Mouse (Mus musculus): ENCODE data around the gene Tvp23a. TPM values are rescaled to one million over a fixed set of nuclear protein-coding genes. Genes with fewer than 3 reads are reported as not detected.
A peak's percentile ranks its signal among the peaks of the same experiment; 100 is the strongest.

Tvp23a gene
- total and polyA plus RNA-seq, 2 experiments = 0.24 to 0.37 TPM

GRCm38 (mm10) chr16:10465011-10465681, 18.0 kb upstream of the Tvp23a start:
- TF ChIP-seq POLR2A (IDR thresholded peaks at IDR 0.05; ENCODE audit: extremely low read depth, insufficient read depth, low read length) = no peak
- no peak for TF ChIP-seq CTCF (IDR thresholded peaks at IDR 0.05; ENCODE audit: low read depth, low read length)
- Histone ChIP-seq H3K4me1 (ENCODE audit: control insufficient read depth, insufficient read depth, low read length) (peaks cover 8% of the 10 kb centered on the region; the same call in 1 of the 2 replicates), H3K27ac (replicated peaks; ENCODE audit: insufficient read depth, low read depth, low read length) (peak overlapping the region; percentile 58), H3K79me2 (ENCODE audit: control insufficient read depth, insufficient read depth, low read length) (no peaks in the 10 kb centered on the region), H3K36me3 (ENCODE audit: control insufficient read depth, insufficient read depth, low read length) (no peaks in the 10 kb centered on the region), H3K4me3 (ENCODE audit: insufficient read depth, low read depth, low read length) (no peak overlapping the region), H3K9ac (ENCODE audit: low read depth, low read length) (no peak overlapping the region), H3K27me3 (ENCODE audit: control insufficient read depth, insufficient read depth, low read length) (no peaks in the 10 kb centered on the region)
- WGBS = 11% methylated on average over 4 of the region's 4 CpGs
- peak; percentile 83 for DNase-seq (ENCODE audit: extremely low read depth, low read depth, low spot score)

DNA sequence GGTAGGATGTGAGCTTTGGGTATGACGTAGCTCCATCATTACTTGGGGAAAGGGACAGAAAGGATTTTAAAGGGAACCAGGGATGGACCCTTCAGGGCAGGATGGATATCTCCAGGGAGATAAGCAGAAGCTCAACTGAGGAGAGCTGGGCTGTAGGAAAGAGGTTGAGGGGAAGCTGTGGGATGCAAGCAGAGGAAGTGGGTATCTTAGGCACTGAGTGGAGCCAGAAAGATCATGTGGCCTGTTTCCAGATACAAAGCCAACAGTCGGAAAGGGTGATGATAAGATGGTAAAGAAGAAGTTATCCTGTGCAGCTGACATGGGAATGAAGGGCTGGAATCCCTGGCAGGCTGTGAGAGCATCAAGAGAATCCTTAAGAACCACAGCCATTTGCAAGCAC, 14.0 kb upstream of the Tvp23a start:
- H3K4me3 ChIP-seq (ENCODE audit: insufficient read depth, low read depth, low read length) = no peak overlapping the region
- peaks cover 8% of the 10 kb centered on the region; the same call in 1 of the 2 replicates for H3K4me1 ChIP-seq (ENCODE audit: control insufficient read depth, insufficient read depth, low read length)
- H3K36me3 ChIP-seq (ENCODE audit: control insufficient read depth, insufficient read depth, low read length) = no peaks in the 10 kb centered on the region
- H3K27ac ChIP-seq (replicated peaks; ENCODE audit: insufficient read depth, low read depth, low read length) = no peak overlapping the region
- no peaks in the 10 kb centered on the region for H3K79me2 ChIP-seq (ENCODE audit: control insufficient read depth, insufficient read depth, low read length)
- no peaks in the 10 kb centered on the region for H3K27me3 ChIP-seq (ENCODE audit: control insufficient read depth, insufficient read depth, low read length)
- 71% methylated on average over 2 of the region's 2 CpGs for WGBS
- no peak overlapping the region for H3K9ac ChIP-seq (ENCODE audit: low read depth, low read length)
- TF ChIP-seq CTCF (IDR thresholded peaks at IDR 0.05; ENCODE audit: low read depth, low read length) = no peak
- TF ChIP-seq POLR2A (IDR thresholded peaks at IDR 0.05; ENCODE audit: extremely low read depth, insufficient read depth, low read length) = no peak
- no peak for DNase-seq (ENCODE audit: extremely low read depth, low read depth, low spot score)

DNA sequence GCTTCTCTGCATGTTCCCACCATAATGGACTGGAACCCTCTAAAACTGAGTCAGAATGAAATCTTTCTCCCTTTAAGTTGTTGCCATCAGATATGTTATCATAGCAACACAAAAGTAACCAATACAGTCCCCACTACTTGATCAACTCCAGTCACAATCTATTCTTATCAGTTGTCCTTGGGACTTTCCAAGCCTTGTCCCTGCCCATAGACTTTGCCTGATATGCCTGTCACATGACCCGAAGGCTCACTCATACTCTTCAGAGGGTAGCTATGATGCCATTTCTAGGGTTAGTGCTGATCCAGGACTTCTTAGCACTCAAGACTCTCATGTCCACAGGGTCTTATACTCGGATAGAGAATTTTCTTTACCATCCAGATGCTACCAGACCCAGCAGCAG, 13.0 kb upstream of the Tvp23a start:
- no peak overlapping the region for H3K27ac ChIP-seq (replicated peaks; ENCODE audit: insufficient read depth, low read depth, low read length)
- H3K4me1 ChIP-seq (ENCODE audit: control insufficient read depth, insufficient read depth, low read length) = peaks cover 7% of the 10 kb centered on the region
- H3K9ac ChIP-seq (ENCODE audit: low read depth, low read length) = no peak overlapping the region
- H3K36me3 ChIP-seq (ENCODE audit: control insufficient read depth, insufficient read depth, low read length) = no peaks in the 10 kb centered on the region
- no peak for DNase-seq (ENCODE audit: extremely low read depth, low read depth, low spot score)
- 65% methylated on average over 2 of the region's 2 CpGs for WGBS
- no peak for TF ChIP-seq POLR2A (IDR thresholded peaks at IDR 0.05; ENCODE audit: extremely low read depth, insufficient read depth, low read length)
- TF ChIP-seq CTCF (IDR thresholded peaks at IDR 0.05; ENCODE audit: low read depth, low read length) = no peak
- H3K27me3 ChIP-seq (ENCODE audit: control insufficient read depth, insufficient read depth, low read length) = no peaks in the 10 kb centered on the region
- no peak overlapping the region for H3K4me3 ChIP-seq (ENCODE audit: insufficient read depth, low read depth, low read length)
- no peaks in the 10 kb centered on the region for H3K79me2 ChIP-seq (ENCODE audit: control insufficient read depth, insufficient read depth, low read length)

DNA sequence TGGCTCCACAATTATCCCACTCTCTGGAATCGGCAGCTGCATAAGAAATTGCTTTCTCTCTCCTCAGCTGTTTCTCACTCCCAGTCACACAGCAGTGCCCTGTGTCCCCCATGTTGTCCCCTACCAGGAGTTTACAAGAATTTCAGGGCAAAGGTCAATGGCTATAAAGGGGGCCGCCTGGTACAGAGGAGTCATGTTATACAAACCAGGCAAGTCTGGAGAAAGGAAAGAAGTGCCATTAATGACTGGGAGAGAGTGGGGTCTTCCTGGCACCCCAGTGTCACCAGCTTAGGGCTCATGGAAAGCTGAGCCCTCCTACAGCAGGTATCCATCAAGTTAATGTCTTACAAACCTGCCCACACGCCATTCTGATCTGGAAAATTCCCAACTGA, 7.4 kb upstream of the Tvp23a start:
- DNase-seq (ENCODE audit: extremely low read depth, low read depth, low spot score) = no peak
- Histone ChIP-seq H3K36me3 (ENCODE audit: control insufficient read depth, insufficient read depth, low read length) (no peaks in the 10 kb centered on the region), H3K4me3 (ENCODE audit: insufficient read depth, low read depth, low read length) (no peak overlapping the region), H3K9ac (ENCODE audit: low read depth, low read length) (no peak overlapping the region), H3K27me3 (ENCODE audit: control insufficient read depth, insufficient read depth, low read length) (no peaks in the 10 kb centered on the region), H3K79me2 (ENCODE audit: control insufficient read depth, insufficient read depth, low read length) (no peaks in the 10 kb centered on the region), H3K4me1 (ENCODE audit: control insufficient read depth, insufficient read depth, low read length) (peaks cover 16% of the 10 kb centered on the region), H3K27ac (replicated peaks; ENCODE audit: insufficient read depth, low read depth, low read length) (no peak overlapping the region)
- TF ChIP-seq CTCF (IDR thresholded peaks at IDR 0.05; ENCODE audit: low read depth, low read length) = no peak
- TF ChIP-seq POLR2A (IDR thresholded peaks at IDR 0.05; ENCODE audit: extremely low read depth, insufficient read depth, low read length) = no peak
- WGBS = 69% methylated on average over 3 of the region's 3 CpGs

- Histone ChIP-seq H3K27ac (replicated peaks; ENCODE audit: insufficient read depth, low read depth, low read length) (no peak overlapping the region), H3K79me2 (ENCODE audit: control insufficient read depth, insufficient read depth, low read length) (no peaks in the 10 kb centered on the region), H3K4me1 (ENCODE audit: control insufficient read depth, insufficient read depth, low read length) (peaks cover 21% of the 10 kb centered on the region), H3K36me3 (ENCODE audit: control insufficient read depth, insufficient read depth, low read length) (no peaks in the 10 kb centered on the region), H3K4me3 (ENCODE audit: insufficient read depth, low read depth, low read length) (no peak overlapping the region), H3K9ac (ENCODE audit: low read depth, low read length) (no peak overlapping the region), H3K27me3 (ENCODE audit: control insufficient read depth, insufficient read depth, low read length) (no peaks in the 10 kb centered on the region)
- no peak for DNase-seq (ENCODE audit: extremely low read depth, low read depth, low spot score)
- 78% methylated on average over 6 of the region's 6 CpGs for WGBS
- TF ChIP-seq POLR2A (IDR thresholded peaks at IDR 0.05; ENCODE audit: extremely low read depth, insufficient read depth, low read length) = no peak
Measured at GRCm38 (mm10) chr16:10453872-10454582, 6.9 kb upstream of the Tvp23a start.

DNA sequence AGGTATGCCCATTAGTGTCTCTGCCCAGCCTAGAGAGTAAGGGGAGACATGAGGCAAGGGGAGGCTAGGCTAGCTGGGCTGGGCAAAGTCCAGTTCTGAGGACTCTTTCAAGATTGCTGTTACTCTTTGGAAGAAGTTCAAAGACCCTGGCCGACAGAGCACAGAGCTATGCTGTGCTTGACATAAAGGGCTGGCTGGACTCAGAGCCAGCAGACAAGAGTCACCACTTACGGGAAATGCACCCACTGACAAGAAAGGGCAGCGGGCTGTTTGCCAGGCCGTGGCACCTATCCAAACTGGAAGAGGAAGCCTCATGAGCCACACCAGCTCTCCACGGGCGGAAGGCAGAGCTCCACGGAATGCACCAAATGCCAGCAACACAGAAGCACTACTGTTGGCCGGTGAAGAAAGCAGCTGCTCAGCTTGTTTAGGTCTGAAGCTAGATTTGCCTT, 5.3 kb upstream of the Tvp23a start:
- Histone ChIP-seq H3K36me3 (ENCODE audit: control insufficient read depth, insufficient read depth, low read length) (no peaks in the 10 kb centered on the region), H3K4me1 (ENCODE audit: control insufficient read depth, insufficient read depth, low read length) (peaks cover 25% of the 10 kb centered on the region), H3K27me3 (ENCODE audit: control insufficient read depth, insufficient read depth, low read length) (no peaks in the 10 kb centered on the region), H3K27ac (replicated peaks; ENCODE audit: insufficient read depth, low read depth, low read length) (peak overlapping the region; percentile 58; the same call in 1 of the 2 replicates), H3K4me3 (ENCODE audit: insufficient read depth, low read depth, low read length) (no peak overlapping the region), H3K79me2 (ENCODE audit: control insufficient read depth, insufficient read depth, low read length) (no peaks in the 10 kb centered on the region), H3K9ac (ENCODE audit: low read depth, low read length) (no peak overlapping the region)
- DNase-seq (ENCODE audit: extremely low read depth, low read depth, low spot score) = peak; percentile 66
- 7% methylated on average over 8 of the region's 8 CpGs for WGBS
- TF ChIP-seq POLR2A (IDR thresholded peaks at IDR 0.05; ENCODE audit: extremely low read depth, insufficient read depth, low read length) = no peak
- TF ChIP-seq CTCF (IDR thresholded peaks at IDR 0.05; ENCODE audit: low read depth, low read length) = no peak
